Mouse (Mus musculus) liver, embryonic 16.5 days (tissue): ENCODE measurements around the gene Lrrc30. TPM values are rescaled to one million over a fixed set of nuclear protein-coding genes. Genes with fewer than 3 reads are reported as not detected.

Experiments
- ATAC-seq: fragments of 200-750 bp; cut with Nextera tagmentation; 2 replicates; pipeline ENCODE4 v1.8.0; 2017; ENCODE audit warnings: low read depth, mild to moderate bottlenecking, moderate number of reproducible peaks, moderate library complexity
- H3K27ac ChIP-seq: fragments of 300-500 bp; sonication (generic); 2 replicates; pipeline ENCODE4 v1.5.1; 2014; ENCODE audit warnings: mild to moderate bottlenecking, low read length
- H3K27me3 ChIP-seq: fragments of 300-500 bp; sonication (generic); 2 replicates; pipeline ENCODE4 v1.6.1; 2014; ENCODE audit warnings: low read depth, low read length, mixed read lengths; ENCODE audit not compliant: control insufficient read depth, insufficient read depth
- H3K36me3 ChIP-seq: fragments of 300-500 bp; sonication (generic); 2 replicates; pipeline ENCODE4 v1.6.1; 2014; ENCODE audit warnings: mild to moderate bottlenecking; ENCODE audit not compliant: control insufficient read depth, insufficient read depth
- H3K4me1 ChIP-seq: fragments of 300-500 bp; sonication (generic); 2 replicates; pipeline ENCODE4 v1.6.1; 2014; ENCODE audit warnings: low read depth, low read length, mixed read lengths; ENCODE audit not compliant: control insufficient read depth
- H3K4me2 ChIP-seq: fragments of 300-500 bp; sonication (generic); 2 replicates; pipeline ENCODE4 v1.6.1; 2014; ENCODE audit warnings: low read depth, low read length, mixed read lengths
- H3K4me3 ChIP-seq: fragments of 300-500 bp; sonication (generic); 2 replicates; pipeline ENCODE4 v1.5.1; 2014; ENCODE audit warnings: low read depth, mild to moderate bottlenecking, low read length
- H3K9ac ChIP-seq: fragments of 300-500 bp; sonication (generic); 2 replicates; pipeline ENCODE4 v1.6.1; 2014; ENCODE audit warnings: low read depth, low read length
- H3K9me3 ChIP-seq: fragments of 300-500 bp; sonication (generic); replicated peaks from 2 replicates; pipeline ENCODE4 v1.6.1; 2016; ENCODE audit warnings: low read length; ENCODE audit not compliant: control insufficient read depth
- WGBS: fragments of 180-500 bp; shearing (Covaris S2); extraction: QIAGEN DNeasy Blood & Tissue Kit; methylation state at CpG from one replicate; pipeline ENCODE4 v1.1.7; 2014; ENCODE audit not compliant: insufficient replicate concordance; 5-methylcytosine and 5-hydroxymethylcytosine counted together
- polyA plus RNA-seq: library from polyadenylated mRNA; unstranded; fragments of >200 nt; fragmentation: Nextera tagmentation; extraction: Ambion mirVana; gene quantifications from 2 replicates; pipeline ENCODE4 v1.2.1, GENCODE M21; 2015

The Lrrc30 gene
- polyA plus RNA-seq, 1 experiment from 2014 or later, result not detected

GRCm38 (mm10) chr17:67604446-67604845, 28.1 kb downstream of the Lrrc30 start:
- Histone ChIP-seq H3K9ac (no peak overlapping the region), H3K4me3 (no peak overlapping the region), H3K36me3 (no peaks in the 10 kb centered on the region), H3K9me3 (no peaks in the 10 kb centered on the region), H3K4me1 (no peaks in the 10 kb centered on the region), H3K27me3 (no peaks in the 10 kb centered on the region), H3K4me2 (no peak overlapping the region), H3K27ac (no peak overlapping the region)
- WGBS, result 38% methylated on average over 4 of the region's 4 CpGs
- ATAC-seq, result no peak

DNA sequence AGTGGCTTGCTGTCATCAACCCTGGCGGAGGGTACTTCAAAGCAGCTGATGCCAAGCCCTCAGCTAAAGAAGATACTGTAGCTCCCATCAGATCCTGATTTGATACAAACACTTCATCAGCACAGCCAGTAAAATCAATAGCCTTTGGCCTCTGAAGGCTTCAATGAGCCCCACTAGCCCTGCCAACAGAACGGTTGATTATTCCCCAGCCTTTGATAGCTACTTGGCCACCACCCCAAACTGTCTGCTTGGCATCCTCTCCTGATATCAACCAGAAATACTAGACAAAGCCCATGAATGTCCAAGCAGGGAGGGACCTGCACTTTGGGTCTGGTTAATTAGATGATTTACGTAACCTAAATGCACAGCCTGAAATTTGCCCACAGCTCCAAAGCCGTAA, 30.0 kb downstream of the Lrrc30 start:
- H3K27me3 ChIP-seq, result no peaks in the 10 kb centered on the region
- no peaks in the 10 kb centered on the region for H3K9me3 ChIP-seq
- H3K4me3 ChIP-seq, result no peak overlapping the region
- H3K4me1 ChIP-seq, result no peaks in the 10 kb centered on the region
- no peak overlapping the region for H3K27ac ChIP-seq
- no peaks in the 10 kb centered on the region for H3K36me3 ChIP-seq
- no peak overlapping the region for H3K4me2 ChIP-seq
- H3K9ac ChIP-seq, result no peak overlapping the region
- WGBS, result 64% methylated on average over 4 of the region's 4 CpGs
- ATAC-seq, result no peak

- no peak for ATAC-seq
- no peak overlapping the region for H3K9ac ChIP-seq
- H3K36me3 ChIP-seq, result no peaks in the 10 kb centered on the region
- H3K27ac ChIP-seq, result no peak overlapping the region
- H3K4me1 ChIP-seq, result no peaks in the 10 kb centered on the region
- no peak overlapping the region for H3K4me2 ChIP-seq
- H3K4me3 ChIP-seq, result no peak overlapping the region
- H3K9me3 ChIP-seq, result no peaks in the 10 kb centered on the region
- WGBS, result 14% methylated on average over 6 of the region's 6 CpGs
- H3K27me3 ChIP-seq, result no peaks in the 10 kb centered on the region
These were observed 47.5 kb downstream of the Lrrc30 start for GRCm38 (mm10) chr17:67584937-67585579.

- WGBS, result 49% methylated on average over 7 of the region's 7 CpGs
- no peak overlapping the region for H3K27ac ChIP-seq
- no peak overlapping the region for H3K4me3 ChIP-seq
- H3K36me3 ChIP-seq, result no peaks in the 10 kb centered on the region
- no peak overlapping the region for H3K4me2 ChIP-seq
- H3K27me3 ChIP-seq, result no peaks in the 10 kb centered on the region
- no peak overlapping the region for H3K9ac ChIP-seq
- ATAC-seq, result no peak
- H3K4me1 ChIP-seq, result no peaks in the 10 kb centered on the region
- no peaks in the 10 kb centered on the region for H3K9me3 ChIP-seq
These were observed 48.0 kb downstream of the Lrrc30 start for GRCm38 (mm10) chr17:67584533-67584932.

- no peaks in the 10 kb centered on the region for H3K9me3 ChIP-seq
- H3K9ac ChIP-seq, result no peak overlapping the region
- no peak for ATAC-seq
- 17% methylated on average over 7 of the region's 7 CpGs for WGBS
- H3K4me2 ChIP-seq, result no peak overlapping the region
- no peaks in the 10 kb centered on the region for H3K27me3 ChIP-seq
- H3K4me1 ChIP-seq, result no peaks in the 10 kb centered on the region
- no peak overlapping the region for H3K4me3 ChIP-seq
- no peaks in the 10 kb centered on the region for H3K36me3 ChIP-seq
- no peak overlapping the region for H3K27ac ChIP-seq
These were observed 49.1 kb downstream of the Lrrc30 start for GRCm38 (mm10) chr17:67583422-67583821.

- no peaks in the 10 kb centered on the region for H3K36me3 ChIP-seq
- H3K4me2 ChIP-seq, result no peak overlapping the region
- no peaks in the 10 kb centered on the region for H3K9me3 ChIP-seq
- no peak overlapping the region for H3K9ac ChIP-seq
- no peak overlapping the region for H3K27ac ChIP-seq
- H3K4me3 ChIP-seq, result no peak overlapping the region
- 57% methylated on average over 4 of the region's 4 CpGs for WGBS
- no peaks in the 10 kb centered on the region for H3K4me1 ChIP-seq
- no peak for ATAC-seq
- H3K27me3 ChIP-seq, result no peaks in the 10 kb centered on the region
These were observed 49.7 kb downstream of the Lrrc30 start for GRCm38 (mm10) chr17:67582681-67583356.

DNA sequence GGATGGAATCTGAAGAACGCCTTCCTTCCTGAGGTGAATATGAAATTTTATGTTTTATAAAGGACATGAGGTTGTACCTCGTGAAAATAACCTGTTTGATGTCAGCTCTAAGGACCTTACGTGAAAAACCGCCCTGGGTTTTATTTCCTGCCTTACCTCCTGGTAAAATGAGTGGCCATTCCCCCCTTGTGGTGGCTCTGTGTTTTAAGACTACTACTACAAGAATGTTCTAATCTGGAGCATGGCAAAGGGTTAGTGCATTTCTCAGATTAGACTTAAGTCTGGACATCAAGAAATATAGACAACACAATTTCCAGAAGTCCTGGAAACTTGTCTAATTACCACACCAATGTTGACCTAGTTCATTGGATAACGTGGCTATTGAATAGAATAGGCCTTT, 50.7 kb downstream of the Lrrc30 start:
- no peak for ATAC-seq
- Histone ChIP-seq H3K4me1 (no peaks in the 10 kb centered on the region), H3K9me3 (no peaks in the 10 kb centered on the region), H3K4me2 (no peak overlapping the region), H3K36me3 (no peaks in the 10 kb centered on the region), H3K9ac (no peak overlapping the region), H3K4me3 (no peak overlapping the region), H3K27ac (no peak overlapping the region), H3K27me3 (no peaks in the 10 kb centered on the region)
- WGBS, result 61% methylated on average over 5 of the region's 5 CpGs

Other genes starting within 250 kb of the Lrrc30 start
- gene Lama1, start 64.5 kb upstream of the Lrrc30 start, polyA plus RNA-seq, result 1.6 and 2.0 TPM in 2 replicates